Mouse (Mus musculus) cerebellum, postnatal 25 days (tissue): ENCODE data around the gene Kcne2.

Experiments
- DNase-seq, 2 experiments: peaks; one replicate each; pipeline ENCODE4 v3.0.0; 2021; ENCODE audit warnings: mixed read lengths in 2 of 2

The Kcne2 gene

GRCm38 (mm10) chr16:92313953-92314741 is 22.0 kb downstream of the Kcne2 start:
- DNase-seq, result peak; percentile 57 to 58

- no peak for DNase-seq
Observed at GRCm38 (mm10) chr16:92316049-92316738, 24.0 kb downstream of the Kcne2 start.

GRCm38 (mm10) chr16:92319353-92320109 is 27.3 kb downstream of the Kcne2 start:
- DNase-seq, result peak; percentile 32 to 63

- no peak for DNase-seq
Observed at GRCm38 (mm10) chr16:92320361-92320760, 28.2 kb downstream of the Kcne2 start.

GRCm38 (mm10) chr16:92321341-92321740 is 29.2 kb downstream of the Kcne2 start, which contains the start of gene Fam243:
Gene Fam243 (minus strand): TSS chr16:92321441.
- no peak for DNase-seq

GRCm38 (mm10) chr16:92324309-92325061 is 32.3 kb downstream of the Kcne2 start:
- DNase-seq, result no peak

- no peak for DNase-seq
Observed at GRCm38 (mm10) chr16:92325062-92325406, 32.8 kb downstream of the Kcne2 start.

GRCm38 (mm10) chr16:92327911-92328310 is 35.7 kb downstream of the Kcne2 start:
- peak; percentile 70 to 77 for DNase-seq

- DNase-seq, result peak; percentile 65 to 67
Observed at GRCm38 (mm10) chr16:92330966-92331365, 38.8 kb downstream of the Kcne2 start.

GRCm38 (mm10) chr16:92334600-92334999 is 42.4 kb downstream of the Kcne2 start:
- no peak for DNase-seq

- DNase-seq, result peak; percentile 83 to 90
Observed at GRCm38 (mm10) chr16:92336280-92336679, 44.1 kb downstream of the Kcne2 start.

GRCm38 (mm10) chr16:92340612-92341511 is 48.7 kb downstream of the Kcne2 start:
- peak; percentile 84 to 86 for DNase-seq

- no peak for DNase-seq
Observed at GRCm38 (mm10) chr16:92345177-92345576, 53.0 kb downstream of the Kcne2 start.

- no peak for DNase-seq
Observed at GRCm38 (mm10) chr16:92346297-92346916, 54.2 kb downstream of the Kcne2 start.
